Mouse (Mus musculus) embryonic facial prominence, embryonic 14.5 days (tissue): ENCODE results near the gene Rab25. TPM values are rescaled to one million over a fixed set of nuclear protein-coding genes. Genes with fewer than 3 reads are reported as not detected.

Experiments
- ATAC-seq: fragments of 200-750 bp; cut with Nextera tagmentation; 2 replicates; pipeline ENCODE4 v1.8.0; 2017; ENCODE audit warnings: low read depth, moderate number of reproducible peaks, moderate TSS enrichment
- DNase-seq: peaks from one replicate; pipeline ENCODE4 v3.0.0-alpha.2; 2015; ENCODE audit warnings: low spot score
- H3K27ac ChIP-seq: fragments of 300-500 bp; sonication (generic); replicated peaks from 2 replicates; pipeline ENCODE4 v1.5.1; 2014; ENCODE audit warnings: low read depth, mild to moderate bottlenecking, low read length, moderate library complexity
- H3K27me3 ChIP-seq: fragments of 300-500 bp; sonication (generic); replicated peaks from 2 replicates; pipeline ENCODE4 v1.6.1; 2014; ENCODE audit warnings: low read length; ENCODE audit not compliant: control insufficient read depth, insufficient read depth
- H3K36me3 ChIP-seq: fragments of 300-500 bp; sonication (generic); 2 replicates; pipeline ENCODE4 v1.6.1; 2014; ENCODE audit warnings: low read length, mixed read lengths; ENCODE audit not compliant: control insufficient read depth, insufficient read depth
- H3K4me1 ChIP-seq: fragments of 300-500 bp; sonication (generic); 2 replicates; pipeline ENCODE4 v1.6.1; 2014; ENCODE audit warnings: antibody characterized with exemption, low read length; ENCODE audit not compliant: control insufficient read depth, insufficient read depth
- H3K4me2 ChIP-seq: fragments of 300-500 bp; sonication (generic); 2 replicates; pipeline ENCODE4 v1.6.1; 2014; ENCODE audit warnings: low read depth, mild to moderate bottlenecking, low read length, moderate library complexity, mixed read lengths
- H3K4me3 ChIP-seq: fragments of 300-500 bp; sonication (generic); 2 replicates; pipeline ENCODE4 v1.5.1; 2014; ENCODE audit warnings: low read depth, mild to moderate bottlenecking, low read length
- H3K9ac ChIP-seq: fragments of 300-500 bp; sonication (generic); 2 replicates; pipeline ENCODE4 v1.6.1; 2014; ENCODE audit warnings: low read depth, mild to moderate bottlenecking, low read length, moderate library complexity, mixed read lengths
- H3K9me3 ChIP-seq: fragments of 300-500 bp; sonication (generic); 2 replicates; pipeline ENCODE4 v1.6.1; 2016; ENCODE audit warnings: low read length; ENCODE audit not compliant: control insufficient read depth
- WGBS: fragments of 180-500 bp; shearing (Covaris S2); extraction: QIAGEN DNeasy Blood & Tissue Kit; methylation state at CpG from one replicate; pipeline ENCODE4 v1.1.7; 2014; 5-methylcytosine and 5-hydroxymethylcytosine counted together
- polyA plus RNA-seq: library from polyadenylated mRNA; unstranded; fragments of >200 nt; fragmentation: Nextera tagmentation; extraction: Ambion mirVana; gene quantifications from 2 replicates; pipeline ENCODE4 v1.2.1, GENCODE M21; 2014

Gene Rab25
- polyA plus RNA-seq, 1 experiment from 2014 or later, result 38.0 TPM

GRCm38 (mm10) chr3:88510421-88511289, 37.4 kb downstream of the Rab25 start:
- H3K27ac ChIP-seq, result peak overlapping the region; percentile 95
- WGBS, result 47% methylated on average over 13 of the region's 13 CpGs
- no peaks in the 10 kb centered on the region for H3K27me3 ChIP-seq
- H3K4me2 ChIP-seq, result peak overlapping the region; percentile 54
- no peak for DNase-seq
- no peaks in the 10 kb centered on the region for H3K9me3 ChIP-seq
- peaks cover 61% of the 10 kb centered on the region for H3K4me1 ChIP-seq
- peak overlapping the region; percentile 30 for H3K4me3 ChIP-seq
- H3K36me3 ChIP-seq, result no peaks in the 10 kb centered on the region
- ATAC-seq, result no peak
- peak overlapping the region; percentile 60 for H3K9ac ChIP-seq

- peak; percentile 94 for ATAC-seq
- Histone ChIP-seq H3K36me3 (no peaks in the 10 kb centered on the region), H3K4me2 (peak within 1 kb of the TSS; percentile 54), H3K27me3 (no peaks in the 10 kb centered on the region), H3K27ac (peak within 1 kb of the TSS; percentile 95), H3K4me3 (peak within 1 kb of the TSS; percentile 30), H3K9ac (peak within 1 kb of the TSS; percentile 60), H3K4me1 (peaks cover 67% of the 10 kb centered on the region), H3K9me3 (no peaks in the 10 kb centered on the region)
- DNase-seq, result peak; percentile 97
- 2% methylated on average over 31 of the region's 31 CpGs for WGBS
These were observed 38.2 kb downstream of the Rab25 start, which contains the start of gene Lmna for GRCm38 (mm10) chr3:88509692-88510420. Gene Lmna, minus strand, starts transcription at chr3:88509956.

GRCm38 (mm10) chr3:88509250-88509649, 38.9 kb downstream of the Rab25 start:
- WGBS, result 61% methylated on average over 3 of the region's 3 CpGs
- Histone ChIP-seq H3K36me3 (no peaks in the 10 kb centered on the region), H3K4me1 (peaks cover 67% of the 10 kb centered on the region)

GRCm38 (mm10) chr3:88505765-88506164, 42.3 kb downstream of the Rab25 start:
- Histone ChIP-seq H3K4me2 (peak overlapping the region; percentile 38), H3K27ac (peak overlapping the region; percentile 99), H3K27me3 (no peaks in the 10 kb centered on the region), H3K4me1 (peaks cover 54% of the 10 kb centered on the region), H3K36me3 (no peaks in the 10 kb centered on the region), H3K9ac (peak overlapping the region; percentile 2; the same call in 1 of the 2 replicates), H3K9me3 (no peaks in the 10 kb centered on the region), H3K4me3 (no peak overlapping the region)
- ATAC-seq (no peak), DNase-seq (peak; percentile 92)
- 20% methylated on average over 7 of the region's 7 CpGs for WGBS

More at GRCm38 (mm10) chr3:88509250-88509649, 38.9 kb downstream of the Rab25 start:
- no peak for DNase-seq
- Histone ChIP-seq H3K4me3 (peak overlapping the region; percentile 30), H3K27ac (peak overlapping the region; percentile 95), H3K9me3 (no peaks in the 10 kb centered on the region), H3K27me3 (no peaks in the 10 kb centered on the region), H3K9ac (peak overlapping the region; percentile 60; the same call in 1 of the 2 replicates), H3K4me2 (peak overlapping the region; percentile 54)
- ATAC-seq, result no peak

- DNase-seq (peak; percentile 89), ATAC-seq (no peak)
- Histone ChIP-seq H3K9ac (no peak overlapping the region), H3K4me1 (peaks cover 52% of the 10 kb centered on the region), H3K27ac (peak overlapping the region; percentile 99), H3K4me2 (peak overlapping the region; percentile 38), H3K4me3 (no peak overlapping the region), H3K27me3 (no peaks in the 10 kb centered on the region), H3K36me3 (peaks cover under 1% of the 10 kb centered on the region; the same call in 1 of the 2 replicates), H3K9me3 (no peaks in the 10 kb centered on the region)
- 29% methylated on average over 6 of the region's 6 CpGs for WGBS
These were observed 43.0 kb downstream of the Rab25 start for GRCm38 (mm10) chr3:88505081-88505480.

- peak overlapping the region; percentile 84 for H3K4me2 ChIP-seq
- H3K36me3 ChIP-seq, result peaks cover 10% of the 10 kb centered on the region
- H3K4me3 ChIP-seq, result peak overlapping the region; percentile 97
- ATAC-seq (peak; percentile 60), DNase-seq (peak; percentile 95)
- H3K9me3 ChIP-seq, result no peaks in the 10 kb centered on the region
- H3K9ac ChIP-seq, result peak overlapping the region; percentile 97; the same call in 1 of the 2 replicates
- peak overlapping the region; percentile 99 for H3K27ac ChIP-seq
- H3K27me3 ChIP-seq, result no peaks in the 10 kb centered on the region
- H3K4me1 ChIP-seq, result peaks cover 49% of the 10 kb centered on the region
- WGBS, result 17% methylated on average over 8 of the region's 8 CpGs
These were observed 44.0 kb downstream of the Rab25 start for GRCm38 (mm10) chr3:88503881-88504746.

- Histone ChIP-seq H3K9me3 (no peaks in the 10 kb centered on the region), H3K36me3 (peaks cover 16% of the 10 kb centered on the region), H3K9ac (peak overlapping the region; percentile 97), H3K4me3 (peak overlapping the region; percentile 97), H3K27me3 (no peaks in the 10 kb centered on the region), H3K4me2 (peak overlapping the region; percentile 84), H3K27ac (peak overlapping the region; percentile 99), H3K4me1 (peaks cover 49% of the 10 kb centered on the region)
- WGBS, result 11% methylated on average over 4 of the region's 4 CpGs
- ATAC-seq (peak; percentile 27), DNase-seq (no peak)
These were observed 44.6 kb downstream of the Rab25 start for GRCm38 (mm10) chr3:88503505-88503863.
